Comparison of ENCODE assay signal across 8 mouse cellular contexts in genomic region chr4:123956703-123957491, GRCm38 (mm10). TPM values are rescaled to one million over a fixed set of nuclear protein-coding genes. Genes with fewer than 3 reads are reported as not detected.
DNase-seq lines count a peak whose midpoint lies in the region; ATAC-seq and TF ChIP-seq lines count a peak whose summit lies in the region.

No protein-coding gene starts in this region.

- peak; percentile 68 for DNase-seq in ES-E14 (ENCODE audit: low read depth, low spot score)
- peak; percentile 83 to 84 for DNase-seq in cerebellum, adult 18-20 months
- DNase-seq in heart, postnatal 10 days: peak; percentile 78 to 84
- peak; percentile 88 to 90 for DNase-seq in kidney, postnatal 4 days

- H3K27ac ChIP-seq in ES-E14 (ENCODE audit: insufficient read depth, low read depth, low read length, poor library complexity, severe bottlenecking): no peak overlapping the region
- H3K27ac ChIP-seq in forebrain, embryonic 15.5 days (replicated peaks): no peak overlapping the region
- H3K27ac ChIP-seq in liver, embryonic 16.5 days (ENCODE audit: low read length): no peak overlapping the region
- H3K27ac ChIP-seq in neural tube, embryonic 14.5 days (ENCODE audit: low read depth, low read length): no peak overlapping the region
- H3K27ac ChIP-seq in testis, adult 2 months (ENCODE audit: control insufficient read depth, insufficient read depth, low read depth, low read length): no peak overlapping the region

- WGBS in forebrain, embryonic 15.5 days: 5% methylated on average over 31 of the region's 31 CpGs
- WGBS in liver, embryonic 16.5 days (ENCODE audit: insufficient replicate concordance): 7% methylated on average over 31 of the region's 31 CpGs
- 5% methylated on average over 31 of the region's 31 CpGs for WGBS in neural tube, embryonic 14.5 days

- no peaks in the 10 kb centered on the region for H3K9me3 ChIP-seq in ES-E14 (ENCODE audit: control insufficient read depth, insufficient read depth, low read depth, low read length)
- no peaks in the 10 kb centered on the region for H3K9me3 ChIP-seq in forebrain, embryonic 15.5 days
- no peaks in the 10 kb centered on the region for H3K9me3 ChIP-seq in liver, embryonic 16.5 days (replicated peaks; ENCODE audit: control insufficient read depth, low read length)
- H3K9me3 ChIP-seq in neural tube, embryonic 14.5 days (ENCODE audit: control insufficient read depth, low read length): no peaks in the 10 kb centered on the region

- peaks cover 10% of the 10 kb centered on the region; the same call in 1 of the 2 replicates for H3K27me3 ChIP-seq in forebrain, embryonic 15.5 days
- peaks cover 12% of the 10 kb centered on the region for H3K27me3 ChIP-seq in liver, embryonic 16.5 days (ENCODE audit: control insufficient read depth, insufficient read depth, low read depth, low read length)
- H3K27me3 ChIP-seq in neural tube, embryonic 14.5 days (ENCODE audit: control insufficient read depth, insufficient read depth, low read length): 0 out of 2 replicates have a peak, but pooled peaks cover 5% of the 10 kb centered on the region
- H3K27me3 ChIP-seq in testis, adult 2 months (ENCODE audit: control insufficient read depth, insufficient read depth, low read length): no peaks in the 10 kb centered on the region

- H3K36me3 ChIP-seq in ES-E14 (ENCODE audit: control insufficient read depth, insufficient read depth, low read length, poor library complexity, severe bottlenecking): no peaks in the 10 kb centered on the region
- no peaks in the 10 kb centered on the region for H3K36me3 ChIP-seq in forebrain, embryonic 15.5 days
- H3K36me3 ChIP-seq in liver, embryonic 16.5 days (ENCODE audit: control insufficient read depth, insufficient read depth): no peaks in the 10 kb centered on the region
- H3K36me3 ChIP-seq in neural tube, embryonic 14.5 days (ENCODE audit: control insufficient read depth, insufficient read depth, low read length): no peaks in the 10 kb centered on the region; the same call in 1 of the 2 replicates
- no peaks in the 10 kb centered on the region for H3K36me3 ChIP-seq in testis, adult 2 months (ENCODE audit: control insufficient read depth, insufficient read depth, low read length)

- intact Hi-C loops in heart, postnatal 10 days (cut with DNase I): loop anchor here (5.0 kb wide), 3 partner anchors 185 to 710 kb away; no protein-coding TSS in a partner anchor

- peak; percentile 58 for TF ChIP-seq CTCF in testis, adult 2 months (IDR thresholded peaks at IDR 0.05; ENCODE audit: control insufficient read depth, insufficient read depth, insufficient replicate concordance, low read depth, low read length)

- no peak for TF ChIP-seq POLR2A in testis, adult 2 months (IDR thresholded peaks at IDR 0.05; ENCODE audit: control insufficient read depth, low read depth, low read length)

- in situ Hi-C loops in ES-E14 (cut with MboI; ENCODE audit: low sequenced_read_pairs in 2 of 2, unreplicated experiment in 2 of 2): loop anchor here in 1 of 2 experiments (25.0 kb wide), 1 partner anchor 180 kb away; no protein-coding TSS in a partner anchor

- peak overlapping the region; percentile 46 for H3K4me2 ChIP-seq in forebrain, embryonic 15.5 days (replicated peaks)
- 0 out of 2 replicates have a peak overlapping the region, but pooled peaks have one; percentile 14 for H3K4me2 ChIP-seq in liver, embryonic 16.5 days (ENCODE audit: low read depth, low read length)
- peak overlapping the region; percentile 36 for H3K4me2 ChIP-seq in neural tube, embryonic 14.5 days (ENCODE audit: low read depth, low read length)

- 0 out of 4 replicates have a peak, but pooled peaks cover 0 to 2% of the 10 kb centered on the region in 2 experiments for H3K4me1 ChIP-seq in ES-E14 (ENCODE audit: control insufficient read depth in 2 of 2, insufficient read depth in 2 of 2, low read length in 2 of 2, poor library complexity in 1 of 2)
- peaks cover 13% of the 10 kb centered on the region for H3K4me1 ChIP-seq in forebrain, embryonic 15.5 days
- no peaks in the 10 kb centered on the region; the same call in 1 of the 2 replicates for H3K4me1 ChIP-seq in liver, embryonic 16.5 days (ENCODE audit: control insufficient read depth, low read depth, low read length)
- 0 out of 2 replicates have a peak, but pooled peaks cover 2% of the 10 kb centered on the region for H3K4me1 ChIP-seq in neural tube, embryonic 14.5 days (ENCODE audit: control insufficient read depth, insufficient read depth, low read length)
- peaks cover 10% of the 10 kb centered on the region for H3K4me1 ChIP-seq in testis, adult 2 months (ENCODE audit: control insufficient read depth, insufficient read depth, low read length)

- H3K4me3 ChIP-seq in ES-E14 (ENCODE audit: insufficient read depth in 1 of 2, low read depth in 1 of 2, low read length in 2 of 2, poor library complexity in 1 of 2, severe bottlenecking in 1 of 2): peak overlapping the region; percentile 18 to 52; a peak in 3 of 4 replicates
- H3K4me3 ChIP-seq in forebrain, embryonic 15.5 days: peak overlapping the region; percentile 25
- H3K4me3 ChIP-seq in liver, embryonic 16.5 days (ENCODE audit: low read depth, low read length): no peak overlapping the region
- no peak overlapping the region for H3K4me3 ChIP-seq in neural tube, embryonic 14.5 days (ENCODE audit: low read depth, low read length)
- H3K4me3 ChIP-seq in testis, adult 2 months (ENCODE audit: control insufficient read depth, low read depth, low read length): peak overlapping the region; percentile 49

- peak; percentile 91 for ATAC-seq in forebrain, embryonic 15.5 days (replicated peaks)
- peak; percentile 62 for ATAC-seq in liver, embryonic 16.5 days (ENCODE audit: low read depth)
- peak; percentile 92 for ATAC-seq in neural tube, embryonic 14.5 days (ENCODE audit: low read depth)

- peak overlapping the region; percentile 54; the same call in 1 of the 2 replicates for H3K9ac ChIP-seq in ES-E14 (ENCODE audit: insufficient read depth, low read depth, low read length, poor library complexity, severe bottlenecking)
- peak overlapping the region; percentile 45 for H3K9ac ChIP-seq in forebrain, embryonic 15.5 days (replicated peaks)
- no peak overlapping the region for H3K9ac ChIP-seq in liver, embryonic 16.5 days (ENCODE audit: low read depth, low read length)
- peak overlapping the region; percentile 0; the same call in 1 of the 2 replicates for H3K9ac ChIP-seq in neural tube, embryonic 14.5 days (replicated peaks; ENCODE audit: low read depth, low read length)

TF ChIP-seq in ES-E14, 5 proteins besides CTCF, POLR2A, EP300 and RAD21:
- TF ChIP-seq ZC3H11A (IDR thresholded peaks at IDR 0.05; ENCODE audit: borderline replicate concordance, low read depth, low read length): peak; percentile 74
- no peak for TF ChIP-seq MAFK (IDR thresholded peaks at IDR 0.05; ENCODE audit: insufficient read depth, low read depth, low read length)
TF ChIP-seq in ES-E14: peak in this region for 1.

RNA-seq across cellular contexts. Expression of gene 4930535I16Rik, which starts 39.1 kb away (rescaled TPM):
- 1.8 and 2.4 TPM in 2 replicates for total RNA-seq in ES-E14 (2012; rRNA removed)
- polyA plus RNA-seq in forebrain, embryonic 15.5 days (2015; fragmentation: Nextera tagmentation; extraction: Ambion mirVana): not detected in 2 replicates
- total RNA-seq in heart, postnatal 10 days (2021): not detected
- polyA plus RNA-seq in liver, embryonic 16.5 days (2015; fragmentation: Nextera tagmentation; extraction: Ambion mirVana): not detected in 2 replicates
- polyA plus RNA-seq in neural tube, embryonic 14.5 days (2014; fragmentation: Nextera tagmentation; extraction: Ambion mirVana): not detected in 2 replicates
- polyA plus RNA-seq in testis, adult 2 months (2012; rRNA removed): 0.70 and 0.88 TPM in 2 replicates

RNA-seq across cellular contexts. Expression of gene Rragc, which starts 39.7 kb away (rescaled TPM):
- total RNA-seq in ES-E14 (2012; rRNA removed): 17.0 and 24.0 TPM in 2 replicates
- polyA plus RNA-seq in forebrain, embryonic 15.5 days (2015; fragmentation: Nextera tagmentation; extraction: Ambion mirVana): 46.4 and 54.8 TPM in 2 replicates
- total RNA-seq in heart, postnatal 10 days (2021): 10 to 100 TPM; 53.3 to 54.2 TPM
- polyA plus RNA-seq in liver, embryonic 16.5 days (2015; fragmentation: Nextera tagmentation; extraction: Ambion mirVana): 19.0 and 19.4 TPM in 2 replicates
- polyA plus RNA-seq in neural tube, embryonic 14.5 days (2014; fragmentation: Nextera tagmentation; extraction: Ambion mirVana): 47.3 and 52.3 TPM in 2 replicates
- 24.9 and 27.7 TPM in 2 replicates for polyA plus RNA-seq in testis, adult 2 months (2012; rRNA removed)

RNA-seq across cellular contexts. Expression of gene Mycbp, which starts 52.3 kb away (rescaled TPM):
- 40.9 and 49.5 TPM in 2 replicates for total RNA-seq in ES-E14 (2012; rRNA removed)
- 32.7 and 37.5 TPM in 2 replicates for polyA plus RNA-seq in forebrain, embryonic 15.5 days (2015; fragmentation: Nextera tagmentation; extraction: Ambion mirVana)
- 10 to 100 TPM; 24.9 to 29.1 TPM for total RNA-seq in heart, postnatal 10 days (2021)
- polyA plus RNA-seq in liver, embryonic 16.5 days (2015; fragmentation: Nextera tagmentation; extraction: Ambion mirVana): 41.6 and 47.0 TPM in 2 replicates
- polyA plus RNA-seq in neural tube, embryonic 14.5 days (2014; fragmentation: Nextera tagmentation; extraction: Ambion mirVana): 32.9 and 35.5 TPM in 2 replicates
- polyA plus RNA-seq in testis, adult 2 months (2012; rRNA removed): 49.1 and 53.2 TPM in 2 replicates

Comparison
In these comparisons a context has a peak if more than half of its experiments do, and no peak if none do; other contexts are left out.
1. H3K4me3 ChIP-seq: peak in ES-E14 (2 of 2), forebrain, embryonic 15.5 days (single experiment) and testis, adult 2 months (single experiment); none in liver, embryonic 16.5 days (single experiment) and neural tube, embryonic 14.5 days (single experiment).
2. Peak in every context shown above with its lines, with median percentiles within 50 percentile points of each other: DNase-seq, ATAC-seq and H3K4me2 ChIP-seq.